Mouse (Mus musculus) liver, embryonic 14.5 days (tissue): ENCODE measurements around the gene Gm13124.
"Not testable (repeated sequence)": the region's sequence is repeated elsewhere in the genome, so short reads cannot be mapped to it uniquely, and the experiment has no call there.

Experiments used
- CTCF ChIP-seq: IDR thresholded peaks from 2 replicates; pipeline ENCODE4 v1.5.1; 2016; ENCODE audit warnings: antibody characterized with exemption, low read depth, control low read depth
- EP300 ChIP-seq: IDR thresholded peaks from 2 replicates; pipeline ENCODE4 v1.6.1; 2016; ENCODE audit warnings: antibody characterized with exemption, low read depth

DNA sequence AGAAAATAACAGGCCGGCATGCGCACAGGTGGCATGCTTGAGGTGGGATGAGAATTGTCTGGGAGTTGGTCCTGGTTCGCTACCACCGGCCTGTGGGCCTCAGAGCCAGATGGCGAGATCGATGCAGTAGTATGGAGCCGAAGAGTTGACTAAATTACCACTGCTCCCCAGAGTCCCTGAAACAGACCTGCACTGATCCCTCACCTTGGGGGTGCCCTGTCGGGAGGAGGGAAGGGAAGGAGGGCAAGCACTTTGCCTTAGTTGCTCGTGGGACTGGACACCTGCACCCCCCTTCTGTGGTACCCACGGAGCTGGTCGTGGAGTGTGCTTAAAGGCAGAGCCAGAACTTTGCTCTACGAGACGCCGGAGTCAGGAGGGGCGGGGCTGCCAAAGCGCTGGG lies 21.3 kb upstream of the Gm13124 start:
- TF ChIP-seq CTCF, EP300: not testable (repeated sequence)
